In the genomic region with DNA sequence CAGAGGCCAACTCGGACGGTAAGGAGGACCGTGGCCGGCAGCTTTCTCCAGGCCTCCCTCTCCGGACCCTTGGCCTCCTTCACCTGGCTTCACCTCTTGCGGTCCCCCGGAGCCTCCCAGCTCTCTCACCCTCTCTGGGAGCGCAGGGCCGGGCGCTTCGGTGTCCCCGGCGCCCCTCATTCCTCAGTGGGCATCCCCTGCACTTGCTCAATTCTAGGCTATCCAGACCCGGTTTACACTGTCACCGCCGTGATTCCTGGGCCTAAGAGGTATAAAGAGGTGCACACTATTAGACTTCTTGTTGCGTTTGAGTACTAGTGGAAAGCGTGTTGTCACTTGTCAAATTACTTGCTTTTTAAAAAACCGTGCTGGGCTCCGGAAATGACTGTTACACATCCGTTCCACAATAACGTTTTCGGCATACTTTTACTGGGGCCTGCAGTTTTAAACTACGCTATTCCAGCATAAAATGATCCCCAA, we compare ENCODE assay signal across 8 mouse cellular contexts. TPM values are rescaled to one million over a fixed set of nuclear protein-coding genes. Genes with fewer than 3 reads are reported as not detected.
DNase-seq lines count a peak whose midpoint lies in the region; ATAC-seq and TF ChIP-seq lines count a peak whose summit lies in the region.

No protein-coding gene starts in this region.

- H3K9me3 ChIP-seq in hindbrain, embryonic 13.5 days: no peaks in the 10 kb centered on the region
- H3K9me3 ChIP-seq in midbrain, embryonic 10.5 days (replicated peaks): no peaks in the 10 kb centered on the region

- H3K4me3 ChIP-seq in kidney, adult 2 months (ENCODE audit: insufficient read depth, low read depth, low read length): peak overlapping the region; percentile 99
- peak overlapping the region; percentile 99 for H3K4me3 ChIP-seq in bone marrow, adult 2 months (replicated peaks; ENCODE audit: control insufficient read depth, low read depth, low read length)
- peak overlapping the region; percentile 96 for H3K4me3 ChIP-seq in hindbrain, embryonic 13.5 days
- peak overlapping the region; percentile 83 for H3K4me3 ChIP-seq in midbrain, embryonic 10.5 days

- peak; percentile 70 for ATAC-seq in hindbrain, embryonic 13.5 days (ENCODE audit: low FRiP score)

- TF ChIP-seq CTCF in kidney, adult 2 months (conservative IDR thresholded peaks at IDR 0.05; ENCODE audit: insufficient read depth, insufficient read length, low read depth, low read length): no peak
- no peak for TF ChIP-seq CTCF in bone marrow, adult 2 months (IDR thresholded peaks at IDR 0.05; ENCODE audit: control insufficient read depth, insufficient read depth, low read length)

- peak overlapping the region; percentile 91 for H3K4me2 ChIP-seq in hindbrain, embryonic 13.5 days

- no peaks in the 10 kb centered on the region for H3K27me3 ChIP-seq in kidney, adult 2 months (replicated peaks; ENCODE audit: control insufficient read depth, insufficient read depth, low read length)
- no peaks in the 10 kb centered on the region for H3K27me3 ChIP-seq in hindbrain, embryonic 13.5 days
- no peaks in the 10 kb centered on the region for H3K27me3 ChIP-seq in midbrain, embryonic 10.5 days (ENCODE audit: low read depth, poor library complexity, severe bottlenecking)

- WGBS in kidney, adult 2 months: under 1% methylated on average over 24 of the region's 24 CpGs
- under 1% methylated on average over 24 of the region's 24 CpGs for WGBS in bone marrow, adult 2 months
- WGBS in hindbrain, embryonic 13.5 days: 1% methylated on average over 24 of the region's 24 CpGs
- 2% methylated on average over 24 of the region's 24 CpGs for WGBS in midbrain, embryonic 10.5 days

- TF ChIP-seq POLR2A in kidney, adult 2 months (IDR thresholded peaks at IDR 0.05; ENCODE audit: low read depth, low read length): no peak
- TF ChIP-seq POLR2A in bone marrow, adult 2 months (IDR thresholded peaks at IDR 0.05; ENCODE audit: borderline replicate concordance, control insufficient read depth, low read depth, low read length): no peak

- H3K27ac ChIP-seq in kidney, adult 2 months (ENCODE audit: insufficient read depth, low read depth, low read length): peak overlapping the region; percentile 90
- peak overlapping the region; percentile 82 for H3K27ac ChIP-seq in bone marrow, adult 2 months (ENCODE audit: control insufficient read depth, insufficient read depth, low read depth, low read length, poor library complexity)
- H3K27ac ChIP-seq in hindbrain, embryonic 13.5 days: peak overlapping the region; percentile 93
- H3K27ac ChIP-seq in midbrain, embryonic 10.5 days (replicated peaks): peak overlapping the region; percentile 94

- peaks cover 3% of the 10 kb centered on the region for H3K4me1 ChIP-seq in kidney, adult 2 months (ENCODE audit: control insufficient read depth, insufficient read depth, low read length)
- no peaks in the 10 kb centered on the region for H3K4me1 ChIP-seq in bone marrow, adult 2 months (ENCODE audit: control insufficient read depth, insufficient read depth, low read length)
- peaks cover 14% of the 10 kb centered on the region for H3K4me1 ChIP-seq in hindbrain, embryonic 13.5 days (replicated peaks)
- peaks cover 16% of the 10 kb centered on the region for H3K4me1 ChIP-seq in midbrain, embryonic 10.5 days

- H3K9ac ChIP-seq in hindbrain, embryonic 13.5 days: peak overlapping the region; percentile 98

- no peaks in the 10 kb centered on the region for H3K36me3 ChIP-seq in kidney, adult 2 months (ENCODE audit: control insufficient read depth, insufficient read depth, low read length)
- peaks cover 3% of the 10 kb centered on the region for H3K36me3 ChIP-seq in hindbrain, embryonic 13.5 days
- peaks cover 24% of the 10 kb centered on the region for H3K36me3 ChIP-seq in midbrain, embryonic 10.5 days

- no peak for DNase-seq in kidney, adult 2 months
- no peak for DNase-seq in kidney, postnatal 4 days
- no peak for DNase-seq in midbrain, embryonic 10.5 days (ENCODE audit: low spot score)
- DNase-seq in embryo, embryonic 11 days: no peak
- DNase-seq in left cerebral cortex, adult 8-10 months (ENCODE audit: low spot score in 2 of 2): no peak
- no peak for DNase-seq in layer of hippocampus, postnatal 36 days

RNA-seq across cellular contexts. Expression of a gene that starts 0.6 kb away (rescaled TPM):
- polyA plus RNA-seq in kidney, adult 2 months (2012; rRNA removed): 28.7 and 31.9 TPM in 2 replicates
- 17.5 and 19.1 TPM in 2 replicates for polyA plus RNA-seq in bone marrow, adult 2 months (2011; ENCODE audit: insufficient read depth, insufficient read length, low replicate concordance, missing spikeins)
- polyA plus RNA-seq in hindbrain, embryonic 13.5 days (2015; fragmentation: Nextera tagmentation; extraction: Ambion mirVana): 138 and 147 TPM in 2 replicates
- polyA plus RNA-seq in midbrain, embryonic 10.5 days (2016; fragmentation: Nextera tagmentation; extraction: Ambion mirVana): 133 and 149 TPM in 2 replicates
- total RNA-seq in left cerebral cortex, adult 8-10 months (2022): 10 to 100 TPM; 66.9 to 82.6 (median 70.8) TPM
- 100 to 1,000 TPM; 126 to 160 TPM for total RNA-seq in layer of hippocampus, postnatal 36 days (2021)
